Mouse (Mus musculus) small intestine, adult 2 months (tissue): ENCODE results near the gene Pygo1.

Experiments used
- CTCF ChIP-seq: fragments of 200-500 bp; IDR thresholded peaks from 2 replicates; pipeline ENCODE4 v1.5.1; 2012; ENCODE audit warnings: low read depth, mild to moderate bottlenecking, control low read depth, inconsistent platforms, low read length, moderate library complexity, mixed read lengths; ENCODE audit not compliant: insufficient replicate concordance, insufficient read length; ENCODE audit errors: extremely low read depth
- POLR2A ChIP-seq: fragments of 200-500 bp; IDR thresholded peaks from 2 replicates; pipeline ENCODE4 v1.6.1; 2012; ENCODE audit warnings: low read depth, mild to moderate bottlenecking, control low read depth, inconsistent platforms, low read length, moderate library complexity

DNA sequence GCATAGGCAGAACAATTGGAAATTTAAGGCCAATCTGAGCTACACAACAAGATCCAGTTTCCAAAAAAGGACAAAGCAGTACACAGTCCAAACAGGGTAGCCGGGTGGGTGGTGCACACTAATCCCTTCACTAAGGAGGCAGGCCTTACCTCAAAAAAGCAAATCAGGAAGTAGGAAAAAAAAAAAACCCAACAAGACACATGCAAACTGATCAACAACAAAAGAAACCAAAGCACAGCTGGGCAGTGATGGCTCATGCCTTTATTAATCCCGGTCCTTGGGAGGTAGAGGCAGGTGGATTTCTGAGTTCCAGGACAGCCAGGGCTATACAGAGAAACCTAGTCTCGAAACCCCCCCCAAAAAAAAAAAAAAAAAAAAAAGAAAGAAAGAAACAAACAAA, 62.3 kb downstream of the Pygo1 start:
- TF ChIP-seq CTCF, result no peak
- TF ChIP-seq POLR2A, result no peak
